Mouse (Mus musculus) lung, adult 2 months (tissue): Measurements from ENCODE around the gene Pcyt1a.

Source experiments
- CTCF ChIP-seq: fragments of 200-500 bp; IDR thresholded peaks from 2 replicates; pipeline ENCODE4 v1.5.1; 2011; ENCODE audit warnings: mild to moderate bottlenecking, low read length, control low read depth; ENCODE audit not compliant: insufficient read depth
- POLR2A ChIP-seq: fragments of 200-500 bp; IDR thresholded peaks from 2 replicates; pipeline ENCODE4 v1.6.1; 2011; ENCODE audit warnings: low read depth, mild to moderate bottlenecking, control low read depth, low read length, borderline replicate concordance; ENCODE audit errors: extremely low read depth

DNA sequence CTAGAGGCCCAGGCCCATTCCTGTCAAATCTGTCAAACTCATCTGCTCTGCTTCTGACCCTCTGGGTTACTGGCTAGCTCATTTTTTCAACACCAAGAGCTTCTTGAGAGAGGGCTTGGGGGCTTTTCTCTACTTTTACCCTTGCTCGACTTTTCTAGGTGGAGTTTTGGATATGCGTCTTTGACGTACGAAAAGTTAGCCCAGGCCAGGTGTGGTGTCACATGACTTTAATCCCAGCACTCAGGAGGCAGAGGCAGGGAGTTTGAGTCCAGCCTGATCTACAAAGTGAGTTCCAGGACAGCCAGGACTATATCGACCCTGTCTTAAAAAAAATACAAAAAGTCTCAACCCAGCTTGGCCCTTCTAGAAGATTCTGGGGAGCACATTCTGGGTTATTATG, 77.3 kb downstream of the Pcyt1a start:
- TF ChIP-seq CTCF (no peak), POLR2A (no peak)
